Mouse (Mus musculus) ES-Bruce4 (cell line): ENCODE data around the gene Trmt10a. TPM values are rescaled to one million over a fixed set of nuclear protein-coding genes. Genes with fewer than 3 reads are reported as not detected.

Experiments
- H3K27ac ChIP-seq: 2 replicates; pipeline ENCODE4 v1.5.1; 2012; ENCODE audit warnings: low read length, inconsistent platforms; ENCODE audit not compliant: insufficient read depth
- H3K27me3 ChIP-seq: 2 replicates; pipeline ENCODE4 v1.6.1; 2012; ENCODE audit warnings: mild to moderate bottlenecking, low read length, inconsistent platforms; ENCODE audit not compliant: control insufficient read depth, poor library complexity, insufficient read depth, severe bottlenecking
- H3K36me3 ChIP-seq: 2 replicates; pipeline ENCODE4 v1.6.1; 2012; ENCODE audit warnings: inconsistent platforms, mild to moderate bottlenecking, low read length, moderate library complexity; ENCODE audit not compliant: control insufficient read depth, poor library complexity, insufficient read depth, severe bottlenecking
- H3K4me1 ChIP-seq: one replicate; pipeline ENCODE4 v1.8.1; 2011; ENCODE audit warnings: low read length; ENCODE audit not compliant: control insufficient read depth, insufficient read depth
- H3K4me3 ChIP-seq: 2 replicates; pipeline ENCODE4 v1.5.1; 2011; ENCODE audit warnings: low read depth, mild to moderate bottlenecking, low read length
- H3K9ac ChIP-seq: 2 replicates; pipeline ENCODE4 v1.6.1; 2012; ENCODE audit warnings: low read depth, mild to moderate bottlenecking, inconsistent platforms; ENCODE audit not compliant: poor library complexity, severe bottlenecking
- H3K9me3 ChIP-seq: replicated peaks from 2 replicates; pipeline ENCODE4 v1.6.1; 2012; ENCODE audit warnings: mild to moderate bottlenecking, low read length, inconsistent platforms; ENCODE audit not compliant: control insufficient read depth, poor library complexity, insufficient read depth, severe bottlenecking
- CTCF ChIP-seq: IDR thresholded peaks from one replicate; pipeline ENCODE4 v1.8.1; 2011; ENCODE audit warnings: low read depth, low read length
- EP300 ChIP-seq: IDR thresholded peaks from 2 replicates; pipeline ENCODE4 v1.6.1; 2011; ENCODE audit warnings: low read depth, low read length; ENCODE audit not compliant: insufficient read depth
- POLR2A ChIP-seq: IDR thresholded peaks from one replicate; pipeline ENCODE4 v1.8.1; 2011; ENCODE audit warnings: low read length; ENCODE audit not compliant: insufficient read depth
- polyA plus RNA-seq: library from polyadenylated mRNA; stranded (reverse); fragments of >200 nt; gene quantifications from 2 replicates; pipeline ENCODE4 v1.2.4, GENCODE M21; 2011; ENCODE audit warnings: low read depth; ENCODE audit not compliant: missing spikeins, insufficient read depth, insufficient read length

Trmt10a gene
- polyA plus RNA-seq, 1 experiment = 27.6 TPM

GRCm38 (mm10) chr3:138155062-138155461 is 11.8 kb downstream of the Trmt10a start:
- TF ChIP-seq CTCF = no peak
- TF ChIP-seq EP300 = no peak
- no peak for TF ChIP-seq POLR2A
- no peaks in the 10 kb centered on the region for H3K9me3 ChIP-seq
- H3K4me3 ChIP-seq = no peak overlapping the region
- H3K27ac ChIP-seq = no peak overlapping the region
- no peak overlapping the region for H3K9ac ChIP-seq
- H3K27me3 ChIP-seq = no peaks in the 10 kb centered on the region
- no peaks in the 10 kb centered on the region for H3K4me1 ChIP-seq
- no peaks in the 10 kb centered on the region for H3K36me3 ChIP-seq

GRCm38 (mm10) chr3:138156651-138157050 is 13.4 kb downstream of the Trmt10a start:
- Histone ChIP-seq H3K9me3 (no peaks in the 10 kb centered on the region), H3K4me1 (no peaks in the 10 kb centered on the region), H3K4me3 (no peak overlapping the region), H3K27ac (no peak overlapping the region), H3K36me3 (no peaks in the 10 kb centered on the region), H3K27me3 (no peaks in the 10 kb centered on the region), H3K9ac (no peak overlapping the region)
- TF ChIP-seq POLR2A (no peak), CTCF (no peak), EP300 (no peak)

GRCm38 (mm10) chr3:138161623-138162022 is 18.4 kb downstream of the Trmt10a start:
- no peak overlapping the region for H3K9ac ChIP-seq
- H3K27me3 ChIP-seq = no peaks in the 10 kb centered on the region
- TF ChIP-seq POLR2A (no peak), CTCF (no peak), EP300 (no peak)
- H3K9me3 ChIP-seq = peaks cover 1% of the 10 kb centered on the region; the same call in 1 of the 2 replicates
- H3K27ac ChIP-seq = no peak overlapping the region
- H3K4me3 ChIP-seq = no peak overlapping the region
- H3K36me3 ChIP-seq = no peaks in the 10 kb centered on the region
- H3K4me1 ChIP-seq = no peaks in the 10 kb centered on the region

GRCm38 (mm10) chr3:138162553-138163183 is 19.4 kb downstream of the Trmt10a start:
- Histone ChIP-seq H3K4me1 (no peaks in the 10 kb centered on the region), H3K9ac (no peak overlapping the region), H3K4me3 (no peak overlapping the region), H3K27ac (no peak overlapping the region), H3K27me3 (no peaks in the 10 kb centered on the region), H3K9me3 (peaks cover 5% of the 10 kb centered on the region; the same call in 1 of the 2 replicates), H3K36me3 (no peaks in the 10 kb centered on the region)
- TF ChIP-seq EP300 (no peak), POLR2A (no peak), CTCF (no peak)

GRCm38 (mm10) chr3:138173291-138173690 is 30.0 kb downstream of the Trmt10a start:
- Histone ChIP-seq H3K36me3 (no peaks in the 10 kb centered on the region), H3K4me1 (no peaks in the 10 kb centered on the region), H3K9ac (no peak overlapping the region), H3K27ac (no peak overlapping the region), H3K9me3 (peaks cover 2% of the 10 kb centered on the region; the same call in 1 of the 2 replicates), H3K4me3 (no peak overlapping the region), H3K27me3 (no peaks in the 10 kb centered on the region)
- TF ChIP-seq EP300 = no peak
- TF ChIP-seq CTCF = no peak
- TF ChIP-seq POLR2A = no peak

GRCm38 (mm10) chr3:138175551-138175950 is 32.3 kb downstream of the Trmt10a start:
- no peaks in the 10 kb centered on the region for H3K36me3 ChIP-seq
- H3K4me1 ChIP-seq = no peaks in the 10 kb centered on the region
- no peak overlapping the region for H3K9ac ChIP-seq
- TF ChIP-seq EP300 = no peak
- TF ChIP-seq CTCF = no peak
- no peak for TF ChIP-seq POLR2A
- H3K4me3 ChIP-seq = no peak overlapping the region
- H3K27ac ChIP-seq = no peak overlapping the region
- no peaks in the 10 kb centered on the region for H3K27me3 ChIP-seq
- H3K9me3 ChIP-seq = peaks cover 2% of the 10 kb centered on the region; the same call in 1 of the 2 replicates
